Mouse (Mus musculus): ENCODE measurements around the gene Chl1. TPM values are rescaled to one million over a fixed set of nuclear protein-coding genes. Genes with fewer than 3 reads are reported as not detected.

Chl1 gene
- total RNA-seq, 2 experiments from 2014 or later = 0.07 TPM; not detected in 1

DNA sequence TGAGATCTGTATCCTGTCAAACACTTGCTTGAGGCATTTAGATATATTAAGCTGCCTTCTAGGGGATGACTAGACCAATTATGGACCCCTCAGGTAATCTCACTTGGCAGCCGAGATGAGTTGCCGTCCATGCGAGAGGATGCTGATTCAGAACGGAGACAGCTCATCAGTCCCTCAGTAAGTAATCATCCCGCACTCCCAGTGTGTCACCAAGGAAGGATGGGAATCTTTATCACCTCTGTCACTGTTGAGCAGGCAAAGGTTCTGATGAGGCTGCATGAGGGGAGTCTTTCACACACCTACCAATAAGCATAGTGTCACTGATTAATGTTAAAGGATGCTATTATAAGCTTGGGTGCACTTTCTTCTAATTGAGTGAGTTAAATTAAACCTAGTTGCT is 270.7 kb downstream of the Chl1 start:
- no peak for ATAC-seq (ENCODE audit: poor library complexity, severe bottlenecking)

DNA sequence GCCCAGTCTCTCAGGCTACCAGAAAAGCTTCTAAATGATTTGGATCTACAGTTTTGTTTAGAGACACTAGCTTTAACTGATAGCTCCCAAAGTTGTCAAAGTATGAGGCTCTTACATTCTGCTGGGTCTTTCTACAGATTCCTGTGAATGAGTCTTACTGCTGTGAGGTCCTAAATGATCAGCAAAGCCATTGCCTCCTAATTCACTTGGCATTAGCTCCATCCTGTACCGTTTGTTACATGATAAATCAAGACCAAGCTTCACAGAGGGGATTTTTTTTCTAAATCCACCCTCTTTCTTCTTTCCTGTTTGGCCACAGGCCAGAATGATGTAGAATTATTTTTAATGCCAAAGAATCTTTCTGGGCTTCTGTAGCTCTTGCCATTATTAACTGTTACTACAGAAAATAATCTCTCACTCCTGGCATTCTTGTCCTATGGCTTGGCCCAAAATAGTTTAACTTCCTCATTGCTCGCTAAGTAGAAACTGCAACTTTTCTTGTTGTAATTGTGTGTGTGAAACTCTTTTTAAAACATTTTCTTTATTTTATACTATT is 280.8 kb downstream of the Chl1 start:
- ATAC-seq (ENCODE audit: poor library complexity, severe bottlenecking) = no peak

DNA sequence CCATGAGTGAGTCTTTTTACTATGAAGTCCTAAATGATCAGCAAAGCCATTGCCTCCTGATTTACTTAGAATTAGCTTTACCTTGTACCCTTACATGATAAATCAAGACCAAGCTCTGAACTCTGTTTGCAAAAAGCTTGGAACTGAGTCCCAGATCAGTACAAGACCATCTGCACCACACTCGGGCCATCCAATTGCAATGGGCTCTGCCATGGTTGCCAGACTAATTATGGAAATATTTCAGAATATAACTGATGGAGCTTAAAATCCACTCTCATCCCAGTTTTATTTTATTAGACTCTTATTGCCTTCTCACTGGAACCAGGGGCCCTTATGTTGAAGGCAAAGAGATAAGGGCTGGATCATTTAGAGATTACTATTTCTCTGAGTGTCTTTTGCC is 284.9 kb downstream of the Chl1 start:
- no peak for ATAC-seq (ENCODE audit: poor library complexity, severe bottlenecking)

Measured in megakaryocyte, adult 5-6 weeks (primary cell).